Mouse (Mus musculus): ENCODE results near the gene Maff. TPM values are rescaled to one million over a fixed set of nuclear protein-coding genes. Genes with fewer than 3 reads are reported as not detected.

Maff gene
- polyA plus RNA-seq, 1 experiment from 2014 or later: 5.2 TPM

DNA sequence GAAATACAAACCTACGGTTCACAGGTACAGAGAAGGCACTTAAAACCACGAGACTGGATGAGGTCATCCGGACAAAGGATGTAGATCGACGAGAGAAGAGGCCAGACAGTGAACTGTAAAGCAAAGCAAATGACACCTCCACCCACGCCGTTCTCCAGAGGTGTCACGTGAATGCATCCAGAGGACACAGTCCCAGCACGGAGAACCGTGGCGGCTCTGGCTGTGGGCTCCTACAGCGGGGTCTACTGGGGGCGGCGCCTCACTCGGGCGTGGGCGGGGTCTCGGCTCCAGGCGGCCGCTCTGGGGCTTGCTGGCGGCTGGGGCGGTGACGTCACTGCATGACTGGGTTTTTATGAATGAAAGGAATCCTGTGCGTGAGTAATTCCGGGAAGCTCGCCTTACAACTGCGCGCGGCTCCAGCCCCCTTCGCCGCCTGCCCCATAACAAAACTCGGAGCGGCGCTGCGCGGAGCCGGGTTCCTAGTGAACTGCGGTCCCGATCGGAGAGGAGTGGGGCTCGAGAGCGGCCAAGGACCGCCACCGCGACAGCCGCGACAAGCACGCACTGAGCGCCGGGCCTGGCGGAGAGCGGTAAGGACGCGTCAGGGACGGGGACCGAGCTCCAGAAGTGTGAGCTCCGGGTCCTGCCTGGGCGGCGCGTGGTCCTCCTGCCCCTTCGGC, 884 bp downstream of the Maff start:
- Histone ChIP-seq H3K27me3 (ENCODE audit: control insufficient read depth, insufficient read depth, low read depth, low read length) (no peaks in the 10 kb centered on the region), H3K9ac (ENCODE audit: low read length) (peak overlapping the region; percentile 92), H3K27ac (ENCODE audit: low read length) (peak overlapping the region; percentile 100), H3K4me3 (ENCODE audit: low read length) (peak overlapping the region; percentile 84), H3K4me2 (ENCODE audit: low read depth, low read length) (peak overlapping the region; percentile 89), H3K4me1 (replicated peaks; ENCODE audit: control insufficient read depth, insufficient read depth, low read length) (peaks cover 28% of the 10 kb centered on the region), H3K36me3 (ENCODE audit: control insufficient read depth, insufficient read depth, low read length) (no peaks in the 10 kb centered on the region), H3K9me3 (ENCODE audit: control insufficient read depth, low read length) (no peaks in the 10 kb centered on the region)
- WGBS: under 1% methylated on average over 55 of the region's 61 CpGs
- ATAC-seq (ENCODE audit: low read depth): peak; percentile 85

DNA sequence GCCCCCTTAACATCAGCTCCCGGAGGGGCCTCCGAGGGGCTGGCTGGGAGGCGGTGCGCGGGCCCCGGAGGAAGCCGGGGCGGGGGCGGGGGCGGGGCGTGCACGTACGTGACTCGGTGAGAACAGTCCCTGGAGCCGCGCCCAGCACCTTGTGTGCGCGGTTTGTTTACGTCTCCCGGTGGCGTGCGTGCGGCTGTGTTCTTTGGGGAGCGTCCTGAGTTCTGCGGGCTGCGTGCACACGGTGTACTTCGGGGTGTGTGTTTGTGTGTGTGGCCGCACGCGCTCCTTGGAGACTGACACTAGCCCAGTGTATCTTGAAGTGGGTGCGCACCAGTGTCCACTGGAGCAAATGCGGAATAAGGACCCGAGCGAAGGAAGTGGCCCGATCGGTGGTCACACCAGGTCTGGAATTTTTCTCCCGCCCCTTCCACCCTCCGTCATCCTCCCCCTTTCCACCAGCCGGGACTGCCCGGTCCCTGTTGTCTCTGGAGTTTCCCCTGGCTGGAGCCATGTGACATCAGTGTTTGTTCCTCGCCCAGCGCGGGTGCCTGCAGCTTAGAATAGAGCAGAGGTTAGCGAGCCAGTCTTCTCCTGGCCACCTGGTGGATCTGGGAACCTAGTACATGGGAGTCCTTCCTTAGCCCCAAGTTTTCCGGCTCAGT, 1.6 kb downstream of the Maff start:
- Histone ChIP-seq H3K4me3 (ENCODE audit: low read length) (peak overlapping the region; percentile 84), H3K9me3 (ENCODE audit: control insufficient read depth, low read length) (no peaks in the 10 kb centered on the region), H3K9ac (ENCODE audit: low read length) (peak overlapping the region; percentile 92), H3K27ac (ENCODE audit: low read length) (peak overlapping the region; percentile 100), H3K36me3 (ENCODE audit: control insufficient read depth, insufficient read depth, low read length) (no peaks in the 10 kb centered on the region), H3K4me2 (ENCODE audit: low read depth, low read length) (peak overlapping the region; percentile 89), H3K27me3 (ENCODE audit: control insufficient read depth, insufficient read depth, low read depth, low read length) (no peaks in the 10 kb centered on the region), H3K4me1 (replicated peaks; ENCODE audit: control insufficient read depth, insufficient read depth, low read length) (peaks cover 31% of the 10 kb centered on the region)
- peak; percentile 85 for ATAC-seq (ENCODE audit: low read depth)
- WGBS: under 1% methylated on average over 35 of the region's 46 CpGs

DNA sequence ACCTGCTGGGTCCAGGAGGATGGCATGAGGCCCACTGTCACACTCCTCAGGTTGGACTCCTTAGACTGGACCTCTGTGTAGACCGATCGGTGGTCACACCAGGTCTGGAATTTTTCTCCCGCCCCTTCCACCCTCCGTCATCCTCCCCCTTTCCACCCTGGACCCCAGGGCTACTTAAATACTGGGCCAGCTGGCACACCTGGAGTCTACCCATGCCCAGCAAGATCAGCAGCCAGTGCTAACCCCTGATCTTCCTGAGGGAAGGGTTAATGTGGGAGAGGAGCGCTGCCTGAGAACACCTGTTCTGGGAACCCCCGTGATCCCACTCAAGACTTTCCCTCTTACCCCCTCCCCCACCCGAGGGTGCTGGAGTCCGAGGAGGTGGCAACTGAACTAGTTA, 2.2 kb downstream of the Maff start:
- peak overlapping the region; percentile 89 for H3K4me2 ChIP-seq (ENCODE audit: low read depth, low read length)
- H3K4me3 ChIP-seq (ENCODE audit: low read length): peak overlapping the region; percentile 84
- WGBS: 34% methylated on average over 8 of the region's 8 CpGs
- peak overlapping the region; percentile 100 for H3K27ac ChIP-seq (ENCODE audit: low read length)
- H3K36me3 ChIP-seq (ENCODE audit: control insufficient read depth, insufficient read depth, low read length): no peaks in the 10 kb centered on the region
- H3K4me1 ChIP-seq (replicated peaks; ENCODE audit: control insufficient read depth, insufficient read depth, low read length): peaks cover 31% of the 10 kb centered on the region
- no peaks in the 10 kb centered on the region for H3K27me3 ChIP-seq (ENCODE audit: control insufficient read depth, insufficient read depth, low read depth, low read length)
- ATAC-seq (ENCODE audit: low read depth): no peak
- H3K9me3 ChIP-seq (ENCODE audit: control insufficient read depth, low read length): no peaks in the 10 kb centered on the region
- H3K9ac ChIP-seq (ENCODE audit: low read length): peak overlapping the region; percentile 92

DNA sequence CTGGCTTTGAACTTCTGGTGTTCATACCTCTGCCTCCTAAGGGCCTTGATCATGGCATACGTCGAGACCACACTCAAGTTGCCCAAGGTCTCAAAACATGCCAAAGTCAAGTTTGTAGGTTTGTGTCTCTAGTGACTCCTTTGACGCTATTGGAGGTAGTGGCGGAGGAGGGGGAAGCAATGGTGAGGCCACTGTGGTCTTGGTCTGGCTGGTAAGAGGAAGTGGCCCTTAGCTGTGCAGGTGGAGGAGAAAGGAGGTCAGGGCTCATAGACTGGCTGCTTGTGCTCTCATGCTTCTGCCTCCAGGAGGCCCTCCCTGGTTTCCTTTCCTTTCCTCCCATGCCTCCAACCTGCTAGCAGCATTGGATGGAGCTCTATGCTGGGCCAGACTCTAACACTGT, 4.4 kb downstream of the Maff start:
- no peak for ATAC-seq (ENCODE audit: low read depth)
- Histone ChIP-seq H3K4me1 (replicated peaks; ENCODE audit: control insufficient read depth, insufficient read depth, low read length) (peaks cover 33% of the 10 kb centered on the region), H3K27me3 (ENCODE audit: control insufficient read depth, insufficient read depth, low read depth, low read length) (no peaks in the 10 kb centered on the region), H3K27ac (ENCODE audit: low read length) (peak overlapping the region; percentile 93), H3K36me3 (ENCODE audit: control insufficient read depth, insufficient read depth, low read length) (no peaks in the 10 kb centered on the region), H3K9me3 (ENCODE audit: control insufficient read depth, low read length) (no peaks in the 10 kb centered on the region), H3K9ac (ENCODE audit: low read length) (peak overlapping the region; percentile 64), H3K4me2 (ENCODE audit: low read depth, low read length) (peak overlapping the region; percentile 46; the same call in 1 of the 2 replicates), H3K4me3 (ENCODE audit: low read length) (no peak overlapping the region)
- 93% methylated on average over 4 of the region's 4 CpGs for WGBS

DNA sequence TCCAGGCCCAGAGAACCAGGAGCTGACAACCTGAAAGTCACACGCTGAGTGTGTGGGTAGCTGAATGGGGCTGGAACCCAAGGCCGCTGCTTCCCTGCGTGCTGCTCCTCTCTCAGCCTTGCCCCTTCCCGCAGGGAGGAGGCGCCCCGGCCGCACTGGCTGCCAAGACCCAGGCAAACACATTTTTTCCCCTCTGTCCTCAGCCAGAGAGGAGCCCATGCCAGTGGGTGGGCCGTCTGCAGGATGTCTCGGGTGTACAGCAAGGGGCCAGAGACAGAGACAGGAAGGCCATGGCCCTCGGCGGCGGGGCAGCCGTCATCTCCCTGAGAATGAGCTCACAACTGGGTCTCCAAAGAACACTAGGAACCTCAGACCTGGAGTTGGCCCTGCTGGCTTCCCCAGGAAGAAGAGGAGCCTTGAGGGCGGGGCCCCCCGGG, 4.9 kb downstream of the Maff start:
- H3K4me3 ChIP-seq (ENCODE audit: low read length): peak overlapping the region; percentile 28
- H3K9me3 ChIP-seq (ENCODE audit: control insufficient read depth, low read length): no peaks in the 10 kb centered on the region
- no peaks in the 10 kb centered on the region for H3K27me3 ChIP-seq (ENCODE audit: control insufficient read depth, insufficient read depth, low read depth, low read length)
- H3K4me2 ChIP-seq (ENCODE audit: low read depth, low read length): peak overlapping the region; percentile 46
- peak; percentile 35 for ATAC-seq (ENCODE audit: low read depth)
- peaks cover 37% of the 10 kb centered on the region for H3K4me1 ChIP-seq (replicated peaks; ENCODE audit: control insufficient read depth, insufficient read depth, low read length)
- 6% methylated on average over 15 of the region's 15 CpGs for WGBS
- no peaks in the 10 kb centered on the region for H3K36me3 ChIP-seq (ENCODE audit: control insufficient read depth, insufficient read depth, low read length)
- H3K9ac ChIP-seq (ENCODE audit: low read length): peak overlapping the region; percentile 64
- H3K27ac ChIP-seq (ENCODE audit: low read length): peak overlapping the region; percentile 93

DNA sequence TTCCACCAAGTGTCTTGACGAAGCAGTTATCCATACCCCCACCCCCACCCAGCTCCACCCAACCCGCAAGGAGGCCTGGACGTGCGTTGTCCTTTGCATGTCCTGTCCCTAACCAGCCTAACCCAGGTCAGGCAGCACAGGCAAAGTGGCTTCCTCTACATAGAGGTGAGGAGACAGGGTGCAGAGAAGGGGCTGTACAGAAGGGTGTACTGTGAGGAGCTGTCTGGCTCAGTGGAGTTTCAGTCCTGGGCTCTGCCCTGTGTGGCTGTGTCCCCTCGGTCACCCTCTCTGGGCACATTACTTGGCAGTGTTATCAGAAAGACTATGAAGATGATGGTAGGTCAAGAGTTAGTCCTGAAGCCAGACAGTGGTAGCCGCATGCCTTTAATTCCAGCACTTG, 6.1 kb downstream of the Maff start:
- Histone ChIP-seq H3K4me1 (replicated peaks; ENCODE audit: control insufficient read depth, insufficient read depth, low read length) (peaks cover 45% of the 10 kb centered on the region), H3K9me3 (ENCODE audit: control insufficient read depth, low read length) (no peaks in the 10 kb centered on the region), H3K36me3 (ENCODE audit: control insufficient read depth, insufficient read depth, low read length) (no peaks in the 10 kb centered on the region), H3K9ac (ENCODE audit: low read length) (no peak overlapping the region), H3K4me3 (ENCODE audit: low read length) (no peak overlapping the region), H3K27ac (ENCODE audit: low read length) (no peak overlapping the region), H3K4me2 (ENCODE audit: low read depth, low read length) (no peak overlapping the region), H3K27me3 (ENCODE audit: control insufficient read depth, insufficient read depth, low read depth, low read length) (no peaks in the 10 kb centered on the region)
- ATAC-seq (ENCODE audit: low read depth): no peak
- 79% methylated on average over 6 of the region's 6 CpGs for WGBS

DNA sequence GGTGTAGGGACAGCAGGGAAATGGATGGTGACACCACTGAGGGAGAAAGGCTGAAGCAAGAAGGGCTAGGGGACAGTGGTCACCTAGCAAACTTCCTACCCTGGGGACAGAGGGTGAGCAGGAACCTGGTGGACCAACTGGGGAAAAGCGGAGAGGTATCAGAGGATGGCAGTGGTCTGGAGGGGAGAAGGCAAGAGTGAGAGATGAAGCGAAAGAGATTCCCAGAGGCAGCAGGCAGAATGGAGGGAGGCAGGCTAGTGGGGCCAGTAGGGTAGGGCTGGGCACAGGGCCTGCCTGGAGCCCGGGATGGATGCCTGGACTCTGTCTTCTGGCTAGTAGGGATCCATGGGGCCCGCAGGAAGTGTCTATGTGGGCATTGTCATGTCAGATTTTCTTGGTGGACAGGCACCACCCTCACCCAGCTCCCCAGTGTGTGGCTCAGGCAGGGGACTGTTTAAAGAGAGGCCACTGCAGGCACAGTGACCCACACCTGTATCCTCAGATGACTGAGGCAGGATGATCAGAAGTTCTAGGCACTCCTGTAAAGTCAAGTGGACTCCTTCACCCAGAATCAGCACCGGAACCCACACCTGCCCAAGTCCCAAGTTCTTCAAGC, 7.4 kb downstream of the Maff start:
- no peak overlapping the region for H3K9ac ChIP-seq (ENCODE audit: low read length)
- no peaks in the 10 kb centered on the region for H3K9me3 ChIP-seq (ENCODE audit: control insufficient read depth, low read length)
- H3K4me2 ChIP-seq (ENCODE audit: low read depth, low read length): no peak overlapping the region
- H3K4me3 ChIP-seq (ENCODE audit: low read length): no peak overlapping the region
- no peak overlapping the region for H3K27ac ChIP-seq (ENCODE audit: low read length)
- H3K36me3 ChIP-seq (ENCODE audit: control insufficient read depth, insufficient read depth, low read length): no peaks in the 10 kb centered on the region
- no peaks in the 10 kb centered on the region for H3K27me3 ChIP-seq (ENCODE audit: control insufficient read depth, insufficient read depth, low read depth, low read length)
- peaks cover 50% of the 10 kb centered on the region for H3K4me1 ChIP-seq (replicated peaks; ENCODE audit: control insufficient read depth, insufficient read depth, low read length)
- 82% methylated on average over 5 of the region's 5 CpGs for WGBS
- no peak for ATAC-seq (ENCODE audit: low read depth)

DNA sequence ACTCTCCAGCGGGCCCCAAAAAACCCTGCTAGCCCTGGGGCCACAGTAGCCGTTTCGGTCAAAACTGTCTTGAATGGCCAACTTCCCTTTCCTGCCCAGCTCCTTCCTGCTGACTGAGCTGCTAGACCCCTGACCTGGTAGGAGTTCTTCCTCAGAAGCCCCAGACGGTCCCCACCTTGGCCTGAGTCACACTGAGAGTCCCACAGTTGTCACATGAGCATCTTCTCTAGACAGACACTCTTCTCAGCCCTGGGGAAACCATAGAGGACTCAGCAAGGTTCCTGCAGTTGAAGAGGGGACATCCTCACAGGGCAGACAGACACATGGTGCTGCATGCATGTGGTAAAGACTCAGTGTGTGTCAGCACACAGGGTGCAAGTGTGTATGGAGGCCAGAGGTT, 8.2 kb downstream of the Maff start:
- no peak overlapping the region for H3K4me2 ChIP-seq (ENCODE audit: low read depth, low read length)
- peaks cover 47% of the 10 kb centered on the region for H3K4me1 ChIP-seq (replicated peaks; ENCODE audit: control insufficient read depth, insufficient read depth, low read length)
- no peaks in the 10 kb centered on the region for H3K36me3 ChIP-seq (ENCODE audit: control insufficient read depth, insufficient read depth, low read length)
- no peak overlapping the region for H3K4me3 ChIP-seq (ENCODE audit: low read length)
- H3K27me3 ChIP-seq (ENCODE audit: control insufficient read depth, insufficient read depth, low read depth, low read length): no peaks in the 10 kb centered on the region
- H3K27ac ChIP-seq (ENCODE audit: low read length): no peak overlapping the region
- H3K9me3 ChIP-seq (ENCODE audit: control insufficient read depth, low read length): no peaks in the 10 kb centered on the region
- H3K9ac ChIP-seq (ENCODE audit: low read length): no peak overlapping the region
- 79% methylated on average over 4 of the region's 4 CpGs for WGBS
- no peak for ATAC-seq (ENCODE audit: low read depth)

DNA sequence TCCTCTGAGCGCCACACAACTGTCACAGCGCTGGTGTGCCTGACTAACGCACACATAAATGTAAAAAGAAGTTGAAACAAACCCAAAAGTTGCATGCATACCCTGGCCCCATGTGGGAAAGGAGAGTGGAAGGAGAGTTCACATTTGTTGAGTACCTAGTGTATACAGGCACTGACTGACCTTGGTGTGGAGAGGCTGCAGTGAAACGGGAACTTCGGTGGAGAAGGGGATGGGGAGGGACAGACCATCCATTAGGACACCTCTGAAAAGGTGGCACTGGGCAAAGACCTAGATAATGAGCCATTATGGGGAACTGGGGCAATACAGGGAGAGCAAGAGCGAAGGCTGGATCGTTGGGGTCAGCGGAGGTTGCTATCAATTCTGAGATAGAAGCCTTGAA, 10.1 kb downstream of the Maff start:
- WGBS: 72% methylated on average over 8 of the region's 8 CpGs
- H3K4me3 ChIP-seq (ENCODE audit: low read length): peak overlapping the region; percentile 53
- no peaks in the 10 kb centered on the region for H3K9me3 ChIP-seq (ENCODE audit: control insufficient read depth, low read length)
- ATAC-seq (ENCODE audit: low read depth): no peak
- peaks cover 57% of the 10 kb centered on the region for H3K4me1 ChIP-seq (replicated peaks; ENCODE audit: control insufficient read depth, insufficient read depth, low read length)
- H3K4me2 ChIP-seq (ENCODE audit: low read depth, low read length): peak overlapping the region; percentile 91
- H3K27me3 ChIP-seq (ENCODE audit: control insufficient read depth, insufficient read depth, low read depth, low read length): no peaks in the 10 kb centered on the region
- H3K27ac ChIP-seq (ENCODE audit: low read length): no peak overlapping the region; the same call in 1 of the 2 replicates
- H3K9ac ChIP-seq (ENCODE audit: low read length): peak overlapping the region; percentile 71
- no peaks in the 10 kb centered on the region for H3K36me3 ChIP-seq (ENCODE audit: control insufficient read depth, insufficient read depth, low read length)

All from lung, embryonic 16.5 days (tissue).